Mouse (Mus musculus) lung, postnatal 10 days (tissue): ENCODE data around the gene Ap2a1.

Source experiments
- DNase-seq: peaks from one replicate; pipeline ENCODE4 v3.0.0; 2021

Ap2a1 gene

DNA sequence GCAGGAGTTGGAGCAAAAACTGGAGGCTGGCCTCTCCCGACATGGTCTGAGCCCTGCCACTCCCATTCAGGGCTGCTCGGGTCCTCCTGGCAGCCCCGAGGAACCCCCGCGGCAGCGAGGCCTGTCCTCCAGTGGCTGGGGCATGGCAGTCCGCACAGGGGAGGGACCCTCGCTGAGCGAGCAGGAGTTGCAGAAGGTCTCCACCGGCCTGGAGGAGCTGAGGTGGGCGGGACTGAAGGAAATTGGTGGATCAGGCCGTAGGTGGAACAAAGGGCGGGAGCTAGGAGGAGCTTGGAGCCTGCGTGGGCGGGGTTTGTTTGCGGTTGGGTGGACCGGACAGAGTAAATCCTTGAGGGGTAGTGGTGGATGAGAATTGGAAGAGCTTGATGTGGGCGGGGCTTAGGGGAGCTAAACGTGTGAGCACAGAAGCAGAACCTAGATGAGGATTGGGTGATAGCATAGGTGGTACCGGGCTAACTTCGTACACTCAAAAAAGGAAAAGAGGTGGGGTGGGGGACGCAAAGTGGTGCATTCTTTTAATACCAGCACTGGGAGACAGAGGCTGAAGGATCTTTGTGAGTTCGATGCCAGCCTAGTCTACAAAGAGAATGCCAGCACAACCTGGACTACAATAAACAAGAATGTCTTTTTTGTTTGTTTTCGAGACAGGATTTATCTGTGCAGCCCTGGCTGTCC is 23.5 kb upstream of the Ap2a1 start:
- DNase-seq: peak; percentile 98

DNA sequence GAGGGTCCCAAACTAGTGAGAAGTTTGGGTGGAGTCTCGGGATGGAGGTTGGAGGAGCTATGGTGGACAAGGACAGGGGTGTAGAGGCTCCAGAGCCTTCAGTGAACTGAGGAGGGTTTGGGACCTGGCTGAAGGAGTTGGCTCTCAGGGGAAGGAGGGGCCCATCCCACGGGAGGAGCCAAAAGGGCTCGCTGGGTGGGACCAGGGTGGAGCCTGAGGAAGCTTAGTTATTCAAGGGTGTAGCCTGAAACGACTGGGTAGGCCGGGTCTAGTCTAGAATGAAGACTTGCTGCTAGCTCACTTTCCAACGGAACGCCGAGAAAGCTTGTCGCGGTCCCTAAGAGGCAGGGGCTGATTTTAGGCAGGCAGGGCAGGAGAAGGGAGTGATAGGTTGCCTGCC is 22.7 kb upstream of the Ap2a1 start:
- peak; percentile 94 for DNase-seq

DNA sequence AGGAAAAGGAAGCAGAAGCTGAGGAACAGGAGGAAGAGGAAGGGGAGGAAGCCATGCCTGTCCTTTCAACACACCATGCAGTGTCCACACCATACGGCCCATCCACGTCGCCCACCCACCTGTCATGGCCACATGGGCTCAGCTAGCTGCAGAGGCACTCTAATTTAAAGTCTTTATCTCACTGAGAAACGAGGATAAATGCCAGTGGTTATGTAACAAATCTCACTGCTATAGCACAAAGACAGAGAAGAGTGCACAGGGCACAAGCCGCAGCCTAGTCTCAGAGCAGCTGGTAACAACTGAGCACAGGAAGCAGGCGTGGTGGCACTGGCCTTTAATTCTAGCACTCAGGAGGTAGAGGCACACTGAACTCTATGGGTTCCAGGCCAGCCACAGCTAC is 20.6 kb upstream of the Ap2a1 start:
- no peak for DNase-seq

DNA sequence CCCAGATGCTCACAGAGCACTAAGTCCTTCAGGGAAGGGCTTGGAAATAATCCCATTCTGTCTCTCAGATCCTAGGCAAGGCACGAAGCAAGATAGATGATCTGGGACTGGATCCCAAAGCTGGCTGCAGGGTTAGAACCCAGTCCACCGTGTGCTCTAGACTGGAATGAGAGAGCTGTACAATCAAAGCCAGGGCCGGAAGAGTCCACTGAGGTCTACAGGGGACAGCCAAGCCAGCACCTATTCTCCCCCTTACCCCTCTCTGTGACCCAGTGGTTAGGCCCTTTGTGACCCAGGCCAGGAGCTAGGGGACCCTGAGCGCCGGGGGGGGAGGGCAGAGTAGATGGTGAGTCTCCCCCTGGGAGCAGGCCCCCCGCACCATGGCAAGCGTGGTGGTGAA is 13.6 kb upstream of the Ap2a1 start, which contains the start of gene Tsks:
Gene Tsks (plus strand): TSS at position 301 of the 400 bp plus-strand sequence.
- DNase-seq: no peak

DNA sequence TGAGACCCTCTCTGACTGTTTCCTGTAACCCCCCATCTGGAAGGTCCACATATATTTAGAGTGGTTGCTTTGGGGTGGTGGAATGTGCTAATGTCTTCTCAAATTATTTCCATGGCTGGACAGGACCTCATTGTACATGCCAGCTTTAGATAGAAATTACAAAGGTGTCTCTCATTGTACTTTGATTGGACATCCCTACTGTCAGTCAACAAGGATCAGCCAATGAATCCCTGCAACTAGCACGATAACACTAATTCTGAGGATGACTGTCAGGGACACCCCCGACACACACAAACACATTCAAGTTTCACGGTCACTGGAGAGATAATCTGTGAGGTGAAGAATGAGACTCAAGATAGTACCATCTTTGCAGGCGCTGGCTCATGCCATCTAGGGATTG is 9.4 kb upstream of the Ap2a1 start:
- no peak for DNase-seq

DNA sequence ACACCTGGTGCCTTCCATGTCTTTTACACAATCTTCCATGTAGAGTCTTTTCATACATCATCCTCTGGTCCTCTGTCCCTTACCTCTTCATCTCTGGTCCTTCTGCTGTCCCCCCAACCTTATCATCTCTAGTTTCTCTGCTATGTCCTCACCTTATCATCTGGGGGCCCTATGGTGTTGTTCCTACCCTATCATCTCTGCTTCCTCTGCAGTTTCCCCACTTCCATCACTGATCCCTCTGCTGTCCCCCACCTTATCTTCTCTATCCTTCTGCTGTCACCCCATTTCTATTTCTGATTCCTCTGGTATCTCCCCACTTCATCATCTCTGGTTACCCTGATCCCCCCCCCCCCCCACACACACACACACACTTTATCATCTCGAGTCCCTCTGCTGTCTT is 726 bp downstream of the Ap2a1 start:
- no peak for DNase-seq

DNA sequence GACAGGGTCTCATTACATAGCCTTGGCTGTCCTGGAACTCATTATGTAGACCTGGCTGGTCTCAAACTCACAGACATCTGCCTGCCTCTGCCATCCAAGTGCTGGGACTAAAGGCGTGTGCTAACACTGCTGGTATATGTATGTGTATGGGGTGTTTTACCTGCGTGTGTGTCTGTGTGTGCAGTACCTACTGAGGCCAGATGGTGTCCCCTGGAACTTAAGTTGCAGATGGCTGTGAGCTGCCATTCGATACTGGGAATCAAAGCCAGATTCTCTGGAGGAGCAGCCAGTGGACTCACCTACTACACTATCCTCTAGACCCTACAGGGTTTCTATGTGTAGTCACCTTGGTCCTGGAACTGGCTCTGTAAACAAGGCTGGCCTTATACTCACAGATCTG is 3.8 kb downstream of the Ap2a1 start:
- DNase-seq: peak; percentile 63

DNA sequence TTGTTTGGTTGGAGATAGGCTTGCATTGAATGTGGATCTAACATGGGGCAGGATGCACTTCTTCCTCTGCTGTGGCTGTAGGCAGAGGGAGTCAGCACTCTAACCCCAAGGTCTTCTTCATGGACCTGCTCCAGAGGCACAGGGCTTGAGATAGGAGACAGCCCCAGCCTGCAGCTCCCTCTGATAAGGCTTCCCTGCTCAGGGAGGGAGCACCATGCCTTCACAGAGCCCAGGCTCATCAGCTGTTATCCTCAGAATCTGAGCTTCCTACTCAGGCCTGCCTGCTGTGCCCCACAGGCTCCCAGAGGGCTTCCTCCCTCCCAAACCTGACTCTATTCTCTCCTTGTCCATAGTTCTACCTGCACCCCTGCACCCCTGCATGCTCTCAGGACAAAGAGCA is 6.8 kb downstream of the Ap2a1 start:
- DNase-seq: no peak

DNA sequence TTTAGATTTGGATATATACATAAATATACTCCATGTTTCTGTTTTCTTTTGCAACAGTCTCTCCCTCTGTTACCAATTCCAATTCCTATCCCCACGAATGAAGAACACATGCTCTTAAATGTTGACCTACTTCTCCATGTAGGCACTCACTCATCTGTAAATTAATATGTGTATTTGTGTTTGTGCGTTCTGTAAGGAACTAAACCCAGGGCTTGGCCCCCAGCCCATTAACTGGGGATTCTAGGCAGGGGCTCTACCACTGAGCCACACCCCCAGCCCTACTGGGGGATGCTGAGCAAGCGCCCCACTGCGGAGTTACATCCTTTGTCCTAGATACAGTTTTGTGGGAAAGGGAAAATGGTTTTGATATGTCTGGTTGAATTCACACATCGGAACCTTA is 10.2 kb downstream of the Ap2a1 start:
- DNase-seq: no peak

DNA sequence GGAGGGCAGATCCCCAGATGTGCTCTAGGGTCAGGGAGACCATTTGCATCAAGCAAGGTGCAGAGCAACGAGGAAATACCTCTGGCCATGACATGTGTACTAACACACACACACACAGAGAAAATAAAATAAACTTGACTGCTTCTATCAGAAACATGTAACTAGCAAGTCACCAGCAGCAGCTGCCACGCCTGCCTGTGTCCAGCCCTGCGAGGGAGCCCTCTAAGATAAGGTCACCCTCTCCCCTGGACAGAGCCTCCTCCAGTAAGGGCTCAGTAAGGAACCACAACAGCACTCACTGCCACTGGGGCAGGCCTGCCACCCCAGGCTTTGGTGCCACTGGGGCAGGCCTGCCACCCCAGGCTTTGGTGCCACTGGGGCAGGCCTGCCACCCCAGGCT is 11.1 kb downstream of the Ap2a1 start:
- no peak for DNase-seq

DNA sequence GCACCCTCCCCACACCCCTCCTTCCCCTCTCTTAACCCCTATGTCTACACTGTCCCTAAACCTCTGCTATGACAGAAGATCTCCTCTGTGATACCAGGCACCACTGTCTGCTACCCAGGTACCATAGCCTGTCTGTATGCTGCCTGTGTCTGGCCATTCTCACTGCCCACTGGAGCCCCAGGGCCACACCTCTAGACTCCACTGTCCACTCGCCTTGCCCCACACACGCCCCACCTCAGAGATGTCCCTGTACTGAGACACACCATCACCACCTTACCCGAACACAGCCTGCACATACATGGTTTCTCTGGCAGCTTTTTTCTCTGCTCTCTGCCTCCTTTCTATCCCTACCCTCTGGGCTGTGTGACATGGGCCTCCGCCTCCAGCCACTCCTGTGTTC is 12.4 kb downstream of the Ap2a1 start:
- DNase-seq: no peak

DNA sequence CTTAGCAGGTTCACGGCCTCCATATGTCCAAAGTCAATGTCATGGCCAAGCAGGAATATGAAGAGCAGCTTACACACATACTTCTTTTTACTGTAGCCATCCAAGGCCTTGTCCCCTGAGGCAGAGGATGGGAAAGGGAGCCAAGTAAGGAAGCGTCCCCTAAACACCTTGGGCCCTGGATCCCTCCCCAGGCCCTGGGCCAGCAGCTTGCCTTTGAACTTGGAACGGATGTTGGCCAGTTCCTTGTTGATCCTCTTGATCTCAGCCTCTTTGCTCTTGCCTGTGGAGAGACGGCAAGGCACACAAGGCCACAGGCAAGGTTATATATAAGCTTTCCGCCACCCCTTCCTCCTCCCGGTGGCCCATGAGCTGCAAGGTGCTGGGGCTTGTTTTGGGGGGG is 13.1 kb downstream of the Ap2a1 start:
- DNase-seq: no peak

DNA sequence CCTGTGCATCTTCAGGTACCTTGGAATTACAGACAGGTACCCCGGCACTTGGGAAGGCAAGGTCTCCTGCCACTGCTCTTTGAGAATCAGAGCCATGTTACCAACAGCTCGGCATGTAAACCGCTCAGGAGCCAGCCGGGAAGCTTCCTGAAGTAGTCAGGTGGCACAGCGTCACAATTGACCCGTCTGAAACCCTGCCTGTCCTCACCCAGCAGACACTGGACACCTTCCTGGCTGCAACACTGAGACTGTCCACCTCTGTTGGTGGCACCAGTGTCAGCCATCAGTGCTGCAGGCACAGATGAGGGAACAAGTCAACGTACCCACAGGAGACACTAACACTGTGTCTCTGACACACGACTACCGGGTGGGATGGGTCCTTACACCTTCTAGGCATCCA is 14.0 kb downstream of the Ap2a1 start:
- DNase-seq: no peak

DNA sequence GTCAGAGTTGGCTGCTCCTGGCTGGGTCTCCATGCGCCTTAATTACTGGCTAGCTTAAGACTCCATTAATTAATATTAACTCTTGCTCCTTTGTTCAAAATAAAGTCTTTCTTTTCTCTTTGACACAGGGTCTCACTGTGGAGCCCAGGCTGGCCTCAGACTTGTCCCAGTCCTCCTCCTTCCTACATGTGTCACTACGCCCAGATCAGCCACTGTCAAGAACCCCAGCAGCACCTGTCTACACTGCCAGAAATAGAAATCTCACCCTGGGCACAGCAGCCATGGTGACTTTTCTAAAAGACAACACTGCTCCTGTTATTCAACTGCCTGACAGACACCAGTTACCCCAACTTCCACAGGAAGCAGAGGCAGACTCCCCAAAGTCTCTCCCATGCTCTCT is 14.9 kb downstream of the Ap2a1 start:
- no peak for DNase-seq

DNA sequence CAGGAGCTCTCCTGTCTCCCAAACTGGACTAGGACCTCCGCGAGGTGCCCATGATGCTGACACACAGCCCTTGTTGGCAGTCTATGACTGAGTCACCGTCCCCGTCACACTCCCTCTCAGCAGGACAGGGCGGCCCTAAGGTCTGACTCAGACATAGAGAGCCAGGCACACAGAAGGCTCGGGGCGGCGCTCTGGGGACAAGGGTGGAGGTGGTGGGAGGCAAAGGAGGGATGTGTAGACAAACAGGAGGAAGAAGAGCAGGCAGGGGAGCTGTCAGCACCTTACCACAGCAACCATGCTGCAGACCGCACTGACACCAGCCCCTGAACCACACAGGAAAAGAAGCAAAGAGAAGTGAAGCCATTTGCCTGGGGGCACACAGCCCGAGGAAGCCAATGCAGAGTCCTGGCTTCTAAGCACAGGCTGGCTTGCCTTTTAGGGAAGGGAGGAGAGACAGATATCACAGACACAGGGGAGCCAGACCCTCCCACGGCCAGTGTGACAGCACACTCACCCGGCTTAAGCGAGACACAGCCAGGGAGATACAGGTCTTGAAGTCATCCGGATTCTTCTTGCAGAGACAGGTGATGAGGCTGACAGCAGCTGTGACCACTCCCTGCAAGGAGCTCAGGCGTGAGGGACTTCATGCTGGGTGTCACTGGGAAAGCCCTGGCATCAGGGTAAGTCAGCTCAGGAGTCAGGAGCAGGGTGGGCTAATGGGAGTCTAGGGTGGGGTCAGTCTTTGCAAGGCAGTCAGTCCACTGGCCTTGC is 20.4 kb downstream of the Ap2a1 start:
- DNase-seq: no peak

DNA sequence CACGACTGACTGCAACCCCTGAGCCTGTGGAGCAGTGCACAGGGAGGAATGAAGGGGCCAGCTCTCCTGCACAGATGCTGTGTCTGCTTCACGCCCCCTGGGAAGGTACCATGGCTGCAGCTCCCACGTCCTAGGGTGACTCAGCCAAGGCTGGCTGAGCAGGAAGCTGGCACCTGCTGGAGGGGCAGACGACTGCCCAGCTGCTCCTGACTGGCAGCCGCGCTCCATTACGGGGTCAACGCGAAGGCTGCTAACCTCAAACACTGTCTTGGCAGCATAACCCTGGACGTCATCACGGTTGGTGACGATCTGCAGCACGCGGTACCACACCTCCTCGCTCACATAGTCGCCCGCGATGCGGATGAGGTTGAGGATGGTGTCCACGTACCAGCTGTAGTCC is 23.9 kb downstream of the Ap2a1 start:
- DNase-seq: no peak

DNA sequence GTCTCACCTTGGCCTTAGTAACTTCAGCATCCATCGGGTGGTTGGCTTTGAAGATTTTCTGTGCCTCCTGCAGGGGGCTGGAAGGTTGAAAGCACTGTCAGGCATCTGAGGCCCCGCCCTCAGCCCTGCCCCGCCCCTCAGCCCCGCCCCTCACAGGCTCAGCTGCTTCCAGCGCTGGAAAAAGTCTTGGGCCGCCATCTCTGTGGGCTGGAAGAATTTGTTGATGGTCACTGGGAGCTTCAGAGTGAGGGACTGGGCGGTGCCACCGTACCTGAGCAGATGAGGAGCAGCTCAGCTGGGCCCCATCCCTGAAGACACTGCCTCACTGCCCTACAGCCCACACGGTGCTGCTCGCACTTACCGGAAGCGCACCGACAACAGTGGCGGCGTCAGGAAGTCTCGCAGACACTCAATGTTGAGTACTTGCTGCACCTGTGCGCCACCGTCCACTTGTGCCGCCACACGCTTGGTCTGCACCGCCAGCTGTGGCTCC is 28.0 kb downstream of the Ap2a1 start:
- peak; percentile 55 for DNase-seq

DNA sequence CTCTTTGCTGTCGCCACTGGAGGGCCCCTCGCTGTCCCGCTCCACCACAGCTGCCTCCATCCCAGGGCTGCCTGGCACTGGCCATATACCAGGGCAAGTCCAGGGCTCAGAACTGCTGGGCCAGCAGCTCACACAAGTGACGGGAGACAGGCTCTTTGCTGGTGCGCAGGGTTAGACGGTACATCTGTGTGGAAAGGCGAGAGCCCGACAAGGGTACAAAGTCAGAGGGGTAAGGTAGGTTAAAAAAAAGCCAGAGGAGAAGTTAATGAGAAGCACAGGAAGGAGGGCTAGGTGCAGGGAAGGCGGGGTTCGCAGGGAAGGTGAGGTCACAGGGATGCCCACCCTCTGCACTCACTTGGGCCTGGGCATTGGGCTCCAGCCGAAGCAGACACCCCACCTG is 28.7 kb downstream of the Ap2a1 start:
- DNase-seq: no peak

DNA sequence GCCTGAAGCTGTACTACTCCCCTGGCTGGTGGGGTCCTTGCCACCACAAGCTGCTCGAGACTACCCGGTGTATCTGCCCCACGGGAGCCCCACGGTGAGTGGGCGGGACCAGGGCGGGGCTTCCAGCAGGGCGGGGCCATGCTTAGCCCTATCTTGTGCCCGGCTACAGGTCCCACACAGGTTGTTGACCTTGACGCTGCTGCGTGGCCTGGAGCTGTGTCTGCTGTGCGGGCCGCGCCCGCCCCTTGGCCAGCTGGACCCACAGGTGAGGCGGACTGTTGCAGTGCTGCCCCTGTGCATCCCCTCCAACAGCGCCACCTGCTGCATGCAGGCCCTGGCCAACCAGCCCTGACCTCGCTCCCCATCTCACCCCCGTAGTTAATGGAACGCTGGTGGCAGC is 30.7 kb downstream of the Ap2a1 start:
- peak; percentile 51 for DNase-seq

DNA sequence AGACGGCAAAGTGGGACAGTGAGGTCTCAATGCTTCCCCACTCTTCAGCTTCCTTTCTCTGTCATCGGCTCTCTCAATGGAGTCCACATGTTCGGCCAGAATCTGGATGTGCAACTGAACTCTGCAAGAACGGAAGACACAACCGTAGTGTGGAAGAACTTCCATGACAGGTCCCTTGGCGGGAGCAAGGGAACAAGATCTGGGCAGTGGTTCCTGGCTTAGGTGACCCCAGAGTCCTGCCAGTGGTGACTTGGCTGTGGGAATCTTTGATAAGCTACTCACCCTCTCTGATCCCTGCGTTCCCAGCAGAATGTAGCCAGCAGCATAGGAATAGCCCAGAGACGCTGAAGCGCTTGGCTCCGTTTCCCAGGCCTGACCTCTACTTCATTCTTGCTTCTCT is 32.8 kb downstream of the Ap2a1 start:
- no peak for DNase-seq

DNA sequence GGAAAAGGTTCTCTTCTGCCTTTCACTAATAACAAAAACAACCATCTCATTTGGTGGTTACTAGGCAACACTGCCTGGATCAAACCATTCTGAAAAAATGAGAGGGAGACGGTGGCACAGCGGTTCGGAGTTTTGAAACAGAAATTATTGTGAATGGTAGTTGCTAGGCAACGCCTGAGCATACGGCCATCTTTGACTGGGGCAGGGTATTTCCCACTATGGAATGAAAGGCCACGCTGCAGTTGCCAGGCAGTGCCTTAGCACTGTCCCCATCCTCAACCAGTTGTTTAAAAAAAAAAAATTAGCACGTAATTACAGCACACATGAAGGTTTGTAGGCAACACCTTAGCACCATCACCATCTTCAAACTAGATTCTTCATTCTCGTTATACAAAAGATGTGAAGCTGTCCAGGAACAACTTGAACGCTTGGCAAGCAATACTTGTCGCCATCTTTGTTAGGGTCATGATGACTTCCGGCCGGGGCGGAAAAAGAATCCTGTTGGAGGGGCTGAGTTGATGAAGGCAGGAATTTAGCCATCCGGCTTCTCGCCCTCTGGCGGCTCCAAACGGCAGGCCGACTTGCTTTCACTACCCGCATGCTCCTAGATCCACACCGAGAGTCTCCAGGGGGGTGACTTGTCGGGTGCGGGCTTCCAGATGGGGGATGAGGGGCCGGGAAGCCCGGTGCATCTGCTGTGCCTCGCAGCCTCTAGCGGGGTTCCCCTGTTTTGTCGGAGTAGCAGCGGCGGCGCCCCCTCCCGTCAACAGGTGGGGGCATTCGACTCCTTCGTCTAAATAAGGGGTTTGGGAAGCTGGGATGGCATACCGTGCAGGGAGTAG is 33.5 kb downstream of the Ap2a1 start, which contains the start of gene Fuz:
Gene Fuz (plus strand): TSS at position 487 of the 842 bp plus-strand sequence.
- peak; percentile 96 for DNase-seq

DNA sequence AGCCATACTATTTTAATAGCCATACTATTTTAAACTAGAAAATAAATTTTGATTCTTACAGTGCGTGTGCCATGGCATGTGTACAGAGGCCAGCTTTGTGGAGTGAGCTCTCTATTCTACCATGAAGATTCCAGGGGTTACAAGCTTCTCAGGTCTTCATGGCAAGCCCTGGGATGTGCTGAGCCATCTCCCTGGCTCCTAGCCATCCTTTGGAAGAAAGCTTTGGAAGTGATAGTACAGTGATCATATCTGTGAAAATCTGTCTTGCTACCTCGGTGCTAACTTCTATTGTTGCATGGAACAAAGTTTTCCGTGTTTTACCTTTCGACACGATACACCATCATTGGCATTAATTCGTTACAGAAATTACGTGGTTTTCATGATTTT is 34.1 kb downstream of the Ap2a1 start:
- DNase-seq: no peak

DNA sequence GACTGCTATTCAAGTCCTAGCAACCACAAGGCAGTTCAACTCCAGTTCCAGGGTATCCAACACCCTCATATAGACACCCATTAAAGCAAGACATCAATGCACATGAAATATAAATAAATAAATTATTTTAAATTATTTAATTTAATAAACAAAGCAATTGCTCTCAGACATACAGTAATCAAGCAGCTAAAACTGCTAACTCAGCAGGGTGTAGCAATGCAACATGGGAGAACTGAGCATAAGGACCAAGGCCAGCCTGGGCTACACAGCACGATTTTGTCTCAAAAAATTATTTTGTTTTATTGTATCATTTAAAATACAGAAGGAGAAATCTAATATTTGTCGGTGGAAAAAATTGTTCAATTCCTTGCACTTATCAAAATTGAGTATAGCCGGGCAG is 35.1 kb downstream of the Ap2a1 start:
- DNase-seq: no peak

DNA sequence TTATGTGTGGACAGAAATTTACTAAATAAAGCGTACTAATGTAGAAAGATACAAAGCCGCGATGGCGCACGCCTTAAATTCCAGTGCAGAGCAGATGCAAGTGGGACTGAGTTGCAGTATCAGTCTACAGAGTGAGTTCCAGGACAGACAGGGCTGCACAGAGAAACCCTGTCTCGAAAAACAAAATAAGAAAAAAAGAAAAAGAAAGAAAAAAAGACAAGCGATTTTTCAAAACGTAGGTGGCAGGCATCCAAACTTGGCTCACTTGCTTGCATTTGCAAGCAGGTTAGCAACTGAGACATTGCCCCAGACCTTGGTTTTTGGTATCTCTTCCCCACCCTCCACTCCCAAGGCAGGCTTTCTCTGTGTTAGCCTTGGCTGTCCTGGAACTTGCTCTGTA is 36.1 kb downstream of the Ap2a1 start:
- no peak for DNase-seq
